Mouse (Mus musculus) 3134 (cell line): ENCODE measurements at regions not wholly inside any gene's neighbourhood (a gene's known extent, or its start where the extent isn't known, plus 50 kb on each side); places are given as distances from the start of the nearest gene placed in this dataset.

ENCODE experiments used
- DNase-seq: peaks from one replicate; pipeline ENCODE4 v3.0.0-alpha.2; 2011; ENCODE audit warnings: low spot score; ENCODE audit not compliant: insufficient read length; ENCODE audit errors: extremely low read depth

GRCm38 (mm10) chr4:8374737-8375489, 136.1 kb upstream of the Car8 start:
- no peak for DNase-seq

GRCm38 (mm10) chr4:8374061-8374460, 135.2 kb upstream of the Car8 start:
- no peak for DNase-seq

GRCm38 (mm10) chr4:8372069-8372468, 133.2 kb upstream of the Car8 start:
- DNase-seq: no peak

GRCm38 (mm10) chr4:8370786-8371185, 131.9 kb upstream of the Car8 start:
- no peak for DNase-seq

GRCm38 (mm10) chr4:8367487-8368276, 128.8 kb upstream of the Car8 start:
- no peak for DNase-seq

- DNase-seq: no peak
Observed at GRCm38 (mm10) chr4:8366978-8367377, 128.1 kb upstream of the Car8 start.

- DNase-seq: no peak
Observed at GRCm38 (mm10) chr4:8362409-8362808, 123.6 kb upstream of the Car8 start.

- no peak for DNase-seq
Observed at GRCm38 (mm10) chr4:8361931-8362330, 123.1 kb upstream of the Car8 start.

GRCm38 (mm10) chr4:8361305-8361704, 122.5 kb upstream of the Car8 start:
- DNase-seq: no peak

- no peak for DNase-seq
Observed at GRCm38 (mm10) chr4:8357443-8357842, 118.6 kb upstream of the Car8 start.

GRCm38 (mm10) chr4:8341928-8342327, 103.1 kb upstream of the Car8 start:
- no peak for DNase-seq

GRCm38 (mm10) chr4:8309241-8309987, 70.6 kb upstream of the Car8 start:
- DNase-seq: no peak

GRCm38 (mm10) chr4:8292563-8292962, 53.7 kb upstream of the Car8 start:
- DNase-seq: no peak

- no peak for DNase-seq
Observed at GRCm38 (mm10) chr4:8291528-8292492, 53.0 kb upstream of the Car8 start.

GRCm38 (mm10) chr4:8289901-8290300, 51.1 kb upstream of the Car8 start:
- DNase-seq: no peak
